13 mouse cellular contexts compared by ENCODE assay signal in genomic region chr6:47182252-47182651, GRCm38 (mm10).
"Had no signal": no experiment of that assay in that cellular context is flagged by ENCODE, and none has a peak within 500 bp of the region (broad histone marks: within the 10 kb centered on the region; RNA-seq: fewer than 3 reads in every experiment).

No protein-coding gene starts in this region.

- H3K4me1 ChIP-seq: limb, embryonic 13.5 days; liver, embryonic 15.5 days had no signal

- DNase-seq: kidney, postnatal 14 days; left cerebral cortex, postnatal 4 days; lung, adult 2 months; lung, postnatal 10 days; lung, postnatal 4 days; midbrain, embryonic 14.5 days; thymus, adult 18-20 months; thymus, postnatal 25 days had no signal

- H3K9ac ChIP-seq: limb, embryonic 13.5 days; liver, embryonic 15.5 days; neural tube, embryonic 15.5 days had no signal

- H3K36me3 ChIP-seq: limb, embryonic 13.5 days; liver, embryonic 15.5 days; midbrain, embryonic 10.5 days; neural tube, embryonic 15.5 days had no signal

- H3K4me3 ChIP-seq: limb, embryonic 13.5 days; liver, embryonic 15.5 days; midbrain, embryonic 10.5 days; myocyte; neural tube, embryonic 15.5 days had no signal

- H3K4me2 ChIP-seq: limb, embryonic 13.5 days; liver, embryonic 15.5 days; neural tube, embryonic 15.5 days had no signal

- H3K27me3 ChIP-seq: limb, embryonic 13.5 days; liver, embryonic 15.5 days; neural tube, embryonic 15.5 days had no signal

- H3K27ac ChIP-seq: limb, embryonic 13.5 days; liver, embryonic 15.5 days; midbrain, embryonic 10.5 days; neural tube, embryonic 15.5 days had no signal

- H3K9me3 ChIP-seq: limb, embryonic 13.5 days; liver, embryonic 15.5 days; midbrain, embryonic 10.5 days; neural tube, embryonic 15.5 days had no signal
